10 mouse cellular contexts compared by ENCODE assay signal in the genomic region with DNA sequence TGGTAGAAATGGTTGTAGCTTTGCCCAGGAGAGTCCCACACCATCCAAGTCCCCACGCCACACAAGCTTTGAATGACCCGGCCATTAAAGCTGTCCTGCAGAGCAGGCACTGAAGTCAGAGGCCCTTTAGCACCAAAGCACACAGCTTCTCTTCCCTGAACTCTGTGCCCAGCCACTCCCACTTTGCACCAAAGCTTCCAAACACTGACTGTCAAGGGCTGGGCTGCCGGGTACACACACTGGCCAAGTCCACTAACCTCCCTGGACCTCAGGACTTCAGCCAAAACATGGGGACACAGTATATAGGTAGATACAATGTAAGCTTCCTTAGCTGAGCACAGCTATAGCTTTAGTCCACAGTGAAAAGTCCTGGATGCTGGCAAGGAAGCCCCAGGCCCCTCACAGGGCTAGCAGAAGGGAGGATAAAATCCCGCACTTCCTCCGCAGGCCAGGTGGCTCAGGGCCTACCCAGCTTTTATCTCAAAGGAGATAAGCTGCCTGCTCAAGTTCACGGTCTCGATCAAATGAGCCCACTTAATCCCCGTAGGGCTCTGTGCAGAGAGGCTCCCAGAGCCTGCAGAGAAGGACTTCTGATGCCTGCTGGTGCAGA. TPM values are rescaled to one million over a fixed set of nuclear protein-coding genes. Genes with fewer than 3 reads are reported as not detected.
A peak's percentile ranks its signal among the peaks of the same experiment; 100 is the strongest.
DNase-seq lines count a peak whose midpoint lies in the region; ATAC-seq lines count a peak whose summit lies in the region.
"Had no signal": no experiment of that assay in that cellular context is flagged by ENCODE, and none has a peak within 500 bp of the region (broad histone marks: within the 10 kb centered on the region; RNA-seq: fewer than 3 reads in every experiment).

No protein-coding gene starts in this region.

- peak; percentile 44 for ATAC-seq in liver, embryonic 16.5 days (ENCODE audit: low read depth)
- ATAC-seq in megakaryocyte progenitor cell, adult 5-6 weeks (replicated peaks; ENCODE audit: poor library complexity), result no peak

- no peaks in the 10 kb centered on the region for H3K36me3 ChIP-seq in liver, embryonic 16.5 days (ENCODE audit: control insufficient read depth, insufficient read depth)

- 0 out of 2 replicates have a peak overlapping the region, but pooled peaks have one; percentile 1 for H3K4me2 ChIP-seq in liver, embryonic 16.5 days (ENCODE audit: low read depth, low read length)

- H3K4me3 ChIP-seq in liver, embryonic 16.5 days (ENCODE audit: low read depth, low read length), result no peak overlapping the region

- H3K9me3 ChIP-seq in liver, embryonic 16.5 days (replicated peaks; ENCODE audit: control insufficient read depth, low read length), result no peaks in the 10 kb centered on the region
- H3K9me3 ChIP-seq: heart, embryonic 10.5 days had no signal

- H3K27ac ChIP-seq in liver, embryonic 16.5 days (ENCODE audit: low read length), result peak overlapping the region; percentile 14; the same call in 1 of the 2 replicates

- peaks cover 39% of the 10 kb centered on the region for H3K4me1 ChIP-seq in liver, embryonic 16.5 days (ENCODE audit: control insufficient read depth, low read depth, low read length)

- DNase-seq in adrenal gland, adult 2 months, result peak; percentile 58
- DNase-seq in adrenal gland, adult 8-10 months, result no peak
- peak; percentile 77 for DNase-seq in retina, postnatal 1 day
- DNase-seq in retina, embryonic 14.5 days (ENCODE audit: low spot score), result no peak
- no peak for DNase-seq in embryo, embryonic 11 days
- no peak for DNase-seq in left cerebral cortex, postnatal 36 days (ENCODE audit: low spot score in 2 of 2)
- DNase-seq: lung, postnatal 36 days had no signal

- H3K27me3 ChIP-seq in liver, embryonic 16.5 days (ENCODE audit: control insufficient read depth, insufficient read depth, low read depth, low read length), result no peaks in the 10 kb centered on the region

- intact Hi-C loops in left cerebral cortex, postnatal 36 days (cut with DNase I), result no loop called here

- no peak overlapping the region for H3K9ac ChIP-seq in liver, embryonic 16.5 days (ENCODE audit: low read depth, low read length)

- WGBS in liver, embryonic 16.5 days (ENCODE audit: insufficient replicate concordance), result 33% methylated on average over 8 of the region's 8 CpGs

RNA-seq across cellular contexts. Expression of a gene that starts 15.5 kb away (rescaled TPM):
- 100 to 1,000 TPM; 149 to 340 TPM for total RNA-seq in adrenal gland, adult 2 months (2021)
- 183 and 229 TPM in 2 replicates for polyA plus RNA-seq in adrenal gland, adult 2 months (2012; rRNA removed)
- total RNA-seq in adrenal gland, adult 8-10 months (2022), result 100 to 1,000 TPM; 188 to 380 (median 257) TPM
- polyA plus RNA-seq in liver, embryonic 16.5 days (2015; fragmentation: Nextera tagmentation; extraction: Ambion mirVana), result 3.4 and 4.2 TPM in 2 replicates
- total RNA-seq in megakaryocyte progenitor cell, adult 5-6 weeks (2015), result 50.1 and 57.3 TPM in 2 replicates
- total RNA-seq in megakaryocyte progenitor cell, adult 5-6 weeks (2017), result 8.4 and 10.9 TPM in 2 replicates
- total RNA-seq in left cerebral cortex, postnatal 36 days (2021), result 100 to 1,000 TPM; 167 to 240 TPM

Comparison
In these comparisons a context has a peak if more than half of its experiments do, and no peak if none do; other contexts are left out.
1. DNase-seq: peak in adrenal gland, adult 2 months (single experiment) and retina, postnatal 1 day (single experiment); none in adrenal gland, adult 8-10 months (single experiment), retina, embryonic 14.5 days (single experiment), embryo, embryonic 11 days (single experiment) and left cerebral cortex, postnatal 36 days (0 of 2).